Mouse (Mus musculus) megakaryocyte, embryonic 14.5 days (primary cell): Measurements from ENCODE around the gene Cks1b. TPM values are rescaled to one million over a fixed set of nuclear protein-coding genes. Genes with fewer than 3 reads are reported as not detected.
A peak's percentile ranks its signal among the peaks of the same experiment; 100 is the strongest.

Source experiments
- H3K27me3 ChIP-seq: replicated peaks from 2 replicates; pipeline ENCODE3; 2012; ENCODE audit warnings: inconsistent platforms
- H3K36me3 ChIP-seq: replicated peaks from 2 replicates; pipeline ENCODE3; 2012; ENCODE audit warnings: low read length, inconsistent platforms, mixed read lengths
- H3K4me1 ChIP-seq: 2 replicates; pipeline ENCODE4 v1.6.1; 2012; ENCODE audit warnings: inconsistent platforms
- H3K4me3 ChIP-seq: replicated peaks from 2 replicates; pipeline ENCODE3; 2012; ENCODE audit warnings: moderate library complexity, mild to moderate bottlenecking, inconsistent platforms
- H3K9me3 ChIP-seq: 2 replicates; pipeline ENCODE4 v1.6.1; 2012; ENCODE audit warnings: inconsistent platforms
- FLI1 ChIP-seq: IDR thresholded peaks from 2 replicates; pipeline ENCODE4 v1.6.1; 2012; ENCODE audit warnings: low read length, inconsistent platforms, mixed read lengths
- GATA1 ChIP-seq: IDR thresholded peaks from 3 replicates; pipeline ENCODE4 v1.6.1; 2012; ENCODE audit warnings: mixed read lengths, low read length, inconsistent platforms, borderline replicate concordance
- polyA plus RNA-seq: library from polyadenylated mRNA; stranded (reverse); fragments of >175 nt; gene quantifications from 2 replicates; pipeline ENCODE4 v1.2.3, GENCODE M21; 2012; ENCODE audit warnings: low replicate concordance; ENCODE audit not compliant: insufficient read depth

Cks1b gene
- polyA plus RNA-seq, 1 experiment: 53.9 TPM

GRCm38 (mm10) chr3:89383651-89384255 lies 34.4 kb downstream of the Cks1b start:
- no peaks in the 10 kb centered on the region for H3K9me3 ChIP-seq
- H3K4me1 ChIP-seq: peaks cover 67% of the 10 kb centered on the region
- H3K36me3 ChIP-seq: peaks cover 94% of the 10 kb centered on the region
- TF ChIP-seq GATA1 (no peak), FLI1 (no peak)
- peaks cover 8% of the 10 kb centered on the region for H3K27me3 ChIP-seq
- no peak overlapping the region for H3K4me3 ChIP-seq

- Histone ChIP-seq H3K27me3 (peaks cover 8% of the 10 kb centered on the region), H3K9me3 (no peaks in the 10 kb centered on the region), H3K36me3 (peaks cover 94% of the 10 kb centered on the region), H3K4me1 (peaks cover 65% of the 10 kb centered on the region), H3K4me3 (no peak overlapping the region)
- TF ChIP-seq FLI1: no peak
- TF ChIP-seq GATA1: no peak
These were observed 35.2 kb downstream of the Cks1b start for GRCm38 (mm10) chr3:89382950-89383349.

DNA sequence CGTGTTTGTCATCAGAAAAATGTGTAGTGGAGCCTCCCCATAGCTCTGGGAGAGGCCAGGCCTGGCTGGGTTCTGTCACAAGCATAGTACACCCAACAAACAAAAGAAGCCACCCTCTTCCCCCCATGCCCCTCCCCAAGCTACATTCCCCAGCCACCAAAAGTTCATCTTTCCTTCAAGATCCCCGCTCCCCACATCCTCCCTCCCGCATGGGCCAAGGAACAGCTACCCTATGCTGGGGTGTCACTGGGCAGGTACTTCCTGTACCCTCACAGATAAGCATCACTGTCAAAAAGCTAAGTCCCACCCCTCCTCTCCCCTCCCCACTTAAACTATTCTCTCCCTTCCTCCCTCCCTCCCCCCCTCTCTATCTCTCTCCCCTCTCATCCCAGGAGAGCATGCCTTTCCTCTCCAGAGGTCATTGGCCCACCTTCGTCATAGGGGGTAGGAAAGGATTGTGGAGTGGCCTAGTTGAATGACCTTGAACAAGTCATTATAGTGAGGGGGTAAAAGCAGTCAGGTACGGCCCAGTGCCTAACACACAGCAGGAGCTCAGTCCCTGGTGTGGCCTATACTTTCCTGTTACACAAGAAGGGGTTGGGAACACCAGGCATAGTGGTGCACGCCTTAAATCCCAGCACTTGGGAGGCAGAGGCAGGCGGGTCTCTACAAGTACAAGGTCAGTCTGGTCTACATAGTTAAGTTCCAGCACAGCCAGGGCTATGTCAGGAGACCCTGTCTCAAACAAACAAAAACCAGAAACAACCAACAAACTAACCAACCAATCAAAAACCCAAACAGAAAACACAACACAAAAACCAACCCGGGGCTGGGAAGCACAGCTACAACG lies 35.9 kb downstream of the Cks1b start:
- TF ChIP-seq GATA1 (no peak), FLI1 (no peak)
- no peaks in the 10 kb centered on the region for H3K9me3 ChIP-seq
- H3K27me3 ChIP-seq: peaks cover 8% of the 10 kb centered on the region
- H3K4me3 ChIP-seq: no peak overlapping the region
- peaks cover 93% of the 10 kb centered on the region for H3K36me3 ChIP-seq
- peaks cover 58% of the 10 kb centered on the region for H3K4me1 ChIP-seq

GRCm38 (mm10) chr3:89381233-89381632 lies 37.0 kb downstream of the Cks1b start:
- TF ChIP-seq FLI1: no peak
- no peak for TF ChIP-seq GATA1
- Histone ChIP-seq H3K9me3 (no peaks in the 10 kb centered on the region), H3K36me3 (peaks cover 94% of the 10 kb centered on the region), H3K4me1 (peaks cover 48% of the 10 kb centered on the region), H3K4me3 (no peak overlapping the region), H3K27me3 (peaks cover 10% of the 10 kb centered on the region)

DNA sequence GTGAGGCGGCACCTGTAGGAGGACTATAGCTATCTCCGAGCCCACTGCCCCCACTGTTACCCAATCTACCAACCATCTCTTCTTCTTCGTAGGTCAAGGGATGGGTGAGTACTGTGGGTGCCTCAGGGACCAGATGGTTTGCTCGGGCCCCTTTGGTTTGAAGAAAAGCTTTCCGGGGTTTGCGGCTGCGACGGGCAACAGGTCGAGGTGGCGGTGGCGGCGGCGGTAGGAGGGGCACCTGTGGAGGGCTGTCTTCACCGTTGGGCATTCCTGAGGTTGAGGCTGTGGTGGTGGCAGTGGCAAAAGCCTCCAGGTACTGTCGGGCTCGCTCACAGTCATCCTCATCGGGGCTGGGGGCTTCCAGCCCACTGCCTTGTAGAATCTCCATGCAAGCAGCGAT lies 37.5 kb downstream of the Cks1b start:
- TF ChIP-seq GATA1 (no peak), FLI1 (no peak)
- H3K9me3 ChIP-seq: no peaks in the 10 kb centered on the region
- peaks cover 11% of the 10 kb centered on the region for H3K27me3 ChIP-seq
- peaks cover 92% of the 10 kb centered on the region for H3K36me3 ChIP-seq
- H3K4me1 ChIP-seq: peaks cover 43% of the 10 kb centered on the region
- no peak overlapping the region for H3K4me3 ChIP-seq

DNA sequence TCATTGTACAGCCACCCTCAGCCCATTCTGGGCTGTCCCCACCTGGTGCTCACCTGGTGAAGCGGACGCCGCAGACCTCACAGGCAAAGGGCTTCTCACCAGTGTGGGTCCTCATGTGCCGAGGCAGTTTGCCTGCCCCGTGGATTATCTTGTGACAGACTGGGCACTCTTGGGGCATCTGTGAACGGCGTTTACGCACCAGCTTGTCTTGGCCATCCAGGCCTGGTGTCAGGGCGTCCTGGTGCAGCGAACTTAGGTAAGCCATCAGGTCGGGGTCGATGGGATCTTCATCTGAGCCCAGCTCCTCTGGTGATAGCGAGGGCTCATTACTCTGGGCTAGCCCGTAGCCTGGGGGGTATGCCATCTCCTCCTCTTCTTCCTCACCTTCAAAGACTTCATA lies 37.9 kb downstream of the Cks1b start:
- Histone ChIP-seq H3K27me3 (peaks cover 14% of the 10 kb centered on the region), H3K4me1 (peaks cover 38% of the 10 kb centered on the region), H3K9me3 (no peaks in the 10 kb centered on the region), H3K4me3 (no peak overlapping the region), H3K36me3 (peaks cover 87% of the 10 kb centered on the region)
- no peak for TF ChIP-seq FLI1
- TF ChIP-seq GATA1: no peak

DNA sequence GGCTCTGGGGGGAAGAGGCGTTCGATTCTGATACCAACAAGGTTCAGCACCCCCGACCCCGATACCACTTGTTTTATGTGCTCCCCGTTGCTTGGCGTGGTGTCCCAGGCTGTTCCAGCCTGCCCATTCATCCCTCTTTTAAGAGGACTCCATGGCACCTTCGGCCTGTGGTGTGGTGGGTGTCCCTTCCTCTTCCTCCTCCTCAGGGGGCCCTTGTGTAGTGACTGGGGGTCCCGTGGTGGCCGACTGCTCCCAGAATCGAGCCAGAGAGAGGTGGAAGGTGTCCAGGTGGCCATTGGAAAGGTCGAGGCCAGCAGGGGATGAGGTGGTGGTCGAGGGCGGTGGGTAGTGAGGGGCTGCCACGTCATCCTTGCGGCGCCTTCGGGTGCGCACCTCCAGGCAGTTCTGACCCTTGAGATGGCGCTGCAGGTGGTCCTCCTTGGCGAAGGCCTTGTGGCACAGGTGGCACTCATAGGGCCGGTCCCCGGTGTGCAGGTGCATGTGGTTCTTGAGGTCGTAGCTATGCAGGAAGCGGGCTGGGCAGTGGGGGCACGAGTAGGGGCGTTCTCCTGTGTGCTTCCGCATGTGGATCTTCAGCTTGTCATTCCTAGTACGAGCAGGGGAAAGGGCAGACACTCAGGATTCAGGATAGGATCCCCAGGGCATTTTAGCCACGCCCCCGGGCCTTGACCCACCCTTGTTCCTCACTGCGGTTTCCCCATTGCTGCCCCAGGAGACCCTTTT lies 38.6 kb downstream of the Cks1b start:
- H3K4me3 ChIP-seq: no peak overlapping the region
- H3K4me1 ChIP-seq: peaks cover 31% of the 10 kb centered on the region
- H3K36me3 ChIP-seq: peaks cover 83% of the 10 kb centered on the region
- no peaks in the 10 kb centered on the region for H3K9me3 ChIP-seq
- TF ChIP-seq GATA1 (no peak), FLI1 (no peak)
- H3K27me3 ChIP-seq: peaks cover 16% of the 10 kb centered on the region

DNA sequence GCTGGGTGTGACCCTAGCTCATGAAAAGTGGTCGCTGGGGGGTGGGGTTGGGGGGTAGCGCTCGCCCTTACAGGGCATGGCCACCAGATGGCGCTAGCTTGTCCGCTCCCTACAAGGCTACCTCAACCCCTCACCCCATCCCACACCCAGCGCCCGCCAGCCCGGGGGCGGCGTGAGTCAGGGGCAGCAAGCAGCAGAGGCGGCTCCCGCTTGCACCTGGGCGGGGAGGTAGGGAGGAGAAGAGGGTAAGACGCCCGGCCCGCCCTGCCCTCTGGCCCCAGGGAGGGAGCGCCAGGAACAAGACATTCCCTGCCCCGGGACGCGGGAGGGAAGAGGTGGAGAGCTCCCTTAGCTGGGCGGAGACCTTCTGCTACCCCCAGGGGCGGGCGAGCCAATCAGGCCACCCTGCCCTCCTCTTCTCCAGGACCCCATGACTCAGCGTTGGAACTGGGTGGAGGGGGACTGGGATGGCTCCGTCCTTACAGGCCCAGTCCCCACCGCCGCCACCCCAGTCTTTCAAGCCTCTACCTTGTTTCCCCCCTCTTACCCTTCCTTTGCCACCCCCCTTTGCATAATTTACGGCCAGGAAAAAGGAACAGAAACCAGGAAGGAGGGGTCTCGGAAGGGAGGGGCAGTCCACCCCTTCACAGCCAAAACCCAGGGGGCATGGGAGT lies 39.7 kb downstream of the Cks1b start:
- H3K4me3 ChIP-seq: peak overlapping the region; percentile 18
- peaks cover 72% of the 10 kb centered on the region for H3K36me3 ChIP-seq
- peaks cover 30% of the 10 kb centered on the region for H3K4me1 ChIP-seq
- TF ChIP-seq FLI1 (no peak), GATA1 (no peak)
- H3K9me3 ChIP-seq: no peaks in the 10 kb centered on the region
- H3K27me3 ChIP-seq: peaks cover 17% of the 10 kb centered on the region

GRCm38 (mm10) chr3:89377831-89378230 lies 40.4 kb downstream of the Cks1b start:
- Histone ChIP-seq H3K4me1 (peaks cover 32% of the 10 kb centered on the region), H3K4me3 (no peak overlapping the region), H3K9me3 (no peaks in the 10 kb centered on the region), H3K27me3 (peaks cover 23% of the 10 kb centered on the region), H3K36me3 (peaks cover 65% of the 10 kb centered on the region)
- TF ChIP-seq GATA1 (no peak), FLI1 (no peak)

- Histone ChIP-seq H3K27me3 (peaks cover 47% of the 10 kb centered on the region), H3K9me3 (peaks cover 7% of the 10 kb centered on the region), H3K4me1 (peaks cover 21% of the 10 kb centered on the region), H3K4me3 (no peak overlapping the region), H3K36me3 (peaks cover 25% of the 10 kb centered on the region)
- TF ChIP-seq GATA1: no peak
- TF ChIP-seq FLI1: no peak
These were observed 44.5 kb downstream of the Cks1b start for GRCm38 (mm10) chr3:89373581-89374231.
